Mouse (Mus musculus) erythroblast, embryonic 14.5 days (primary cell): Measurements from ENCODE around the gene Leng9.

Source experiments
- GATA1 ChIP-seq: IDR thresholded peaks from 2 replicates; pipeline ENCODE4 v1.6.1; 2012; ENCODE audit warnings: low read length, inconsistent platforms, mixed read lengths
- TAL1 ChIP-seq: IDR thresholded peaks from 3 replicates; pipeline ENCODE4 v1.6.1; 2012; ENCODE audit warnings: low read length, inconsistent platforms, mixed read lengths

GRCm38 (mm10) chr7:4165286-4165685 lies 15.1 kb upstream of the Leng9 start:
- TF ChIP-seq TAL1 (no peak), GATA1 (no peak)
